Mouse (Mus musculus) granulocyte monocyte progenitor cell, adult 5-6 weeks (primary cell): Measurements from ENCODE around the gene Cirbp. TPM values are rescaled to one million over a fixed set of nuclear protein-coding genes. Genes with fewer than 3 reads are reported as not detected.

Source experiments
- ATAC-seq: replicated peaks from 2 replicates; pipeline ENCODE4 v1.8.0; 2016; ENCODE audit warnings: mild to moderate bottlenecking, moderate TSS enrichment, inconsistent platforms; ENCODE audit not compliant: poor library complexity, severe bottlenecking
- total RNA-seq, 2 experiments: library from RNA; stranded (forward) in 1 of 2; stranded (reverse) in 1 of 2; fragments of 200-712, 200-1000 nt in 1 of 2; fragments of >200 nt in 1 of 2; fragmentation: Nextera tagmentation in 1 of 2; gene quantifications; 2 replicates each; pipeline ENCODE4 v1.2.3; 2014 to 2017

The Cirbp gene
- total RNA-seq, 2 experiments from 2014 or later, result 25.3 to 40.7 TPM

- no peak for ATAC-seq
Measured at GRCm38 (mm10) chr10:80173955-80174640, 8.3 kb downstream of the Cirbp start.

GRCm38 (mm10) chr10:80174705-80175104 is 8.9 kb downstream of the Cirbp start:
- peak; percentile 24 for ATAC-seq

GRCm38 (mm10) chr10:80175536-80176269 is 9.9 kb downstream of the Cirbp start:
- ATAC-seq, result 0 out of 2 replicates have a peak, but pooled peaks have one; percentile 10

- ATAC-seq, result no peak
Measured at GRCm38 (mm10) chr10:80176270-80176834, 10.6 kb downstream of the Cirbp start.

DNA sequence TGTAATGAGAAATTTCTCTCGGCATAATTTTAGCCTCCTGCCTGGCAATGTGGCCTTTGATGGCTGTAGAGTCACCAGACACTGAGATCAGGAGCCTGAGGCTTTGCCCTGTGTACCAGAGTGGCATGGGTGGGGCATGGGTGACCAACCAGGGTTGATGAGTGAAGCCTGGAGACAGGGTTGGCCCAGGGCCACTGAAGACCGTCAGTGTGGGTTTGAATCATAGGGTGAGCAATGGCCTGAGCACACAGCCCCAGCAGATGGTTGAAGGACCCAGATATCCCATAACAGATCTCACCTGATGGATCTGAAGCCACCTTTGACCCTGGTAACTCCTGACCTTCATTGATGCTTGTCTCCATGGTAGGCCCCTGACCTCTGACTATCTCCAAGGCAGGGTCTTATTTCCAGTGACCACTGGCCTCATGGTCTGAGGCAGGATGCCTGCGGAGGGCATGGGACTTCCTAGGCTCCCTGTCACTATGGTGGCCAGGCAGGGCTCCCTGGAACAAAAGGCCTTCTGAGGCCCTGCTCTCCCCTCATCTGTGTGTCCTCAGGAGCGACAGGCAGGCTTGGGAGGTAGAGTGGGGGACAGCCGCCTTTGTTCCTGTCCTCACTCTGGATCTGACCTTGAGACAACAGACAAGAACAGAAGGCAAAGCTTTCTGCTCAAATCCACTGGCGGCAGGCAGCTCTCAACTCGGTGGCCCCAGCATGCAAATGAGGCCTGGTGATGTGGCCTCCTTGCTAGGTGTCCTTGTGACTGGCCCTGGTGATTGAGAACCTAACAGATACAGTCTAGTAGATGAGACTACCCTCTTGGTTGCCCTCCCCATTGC is 11.9 kb downstream of the Cirbp start:
- ATAC-seq, result no peak

- ATAC-seq, result 0 out of 2 replicates have a peak, but pooled peaks have one; percentile 5
Measured at GRCm38 (mm10) chr10:80179068-80180051, 13.6 kb downstream of the Cirbp start, which contains the start of gene Efna2. Efna2 (plus strand) TSS chr10:80179482.

DNA sequence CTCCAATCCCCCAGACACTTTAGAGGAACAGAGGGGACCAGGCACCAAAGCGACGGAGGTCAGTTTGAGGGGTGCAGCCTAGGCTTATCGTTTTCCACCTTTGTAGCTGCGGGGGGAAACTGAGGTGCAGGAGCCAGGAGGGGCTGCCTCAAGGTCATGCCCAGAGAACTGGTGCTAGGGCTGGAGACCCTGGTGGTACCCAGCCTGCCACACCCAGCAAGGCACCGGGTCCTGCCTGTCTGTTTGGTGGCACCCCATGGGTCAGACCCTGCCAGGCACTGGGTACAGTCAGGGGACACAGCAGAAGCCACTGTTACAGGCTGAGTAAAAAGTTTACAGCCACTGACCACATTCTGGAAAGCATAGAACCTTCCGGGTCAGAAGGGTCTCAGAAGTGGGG is 14.5 kb downstream of the Cirbp start:
- ATAC-seq, result no peak

- ATAC-seq, result no peak
Measured at GRCm38 (mm10) chr10:80180823-80181222, 15.0 kb downstream of the Cirbp start.

GRCm38 (mm10) chr10:80182547-80182946 is 16.8 kb downstream of the Cirbp start:
- ATAC-seq, result no peak

GRCm38 (mm10) chr10:80186649-80187048 is 20.9 kb downstream of the Cirbp start:
- no peak for ATAC-seq

DNA sequence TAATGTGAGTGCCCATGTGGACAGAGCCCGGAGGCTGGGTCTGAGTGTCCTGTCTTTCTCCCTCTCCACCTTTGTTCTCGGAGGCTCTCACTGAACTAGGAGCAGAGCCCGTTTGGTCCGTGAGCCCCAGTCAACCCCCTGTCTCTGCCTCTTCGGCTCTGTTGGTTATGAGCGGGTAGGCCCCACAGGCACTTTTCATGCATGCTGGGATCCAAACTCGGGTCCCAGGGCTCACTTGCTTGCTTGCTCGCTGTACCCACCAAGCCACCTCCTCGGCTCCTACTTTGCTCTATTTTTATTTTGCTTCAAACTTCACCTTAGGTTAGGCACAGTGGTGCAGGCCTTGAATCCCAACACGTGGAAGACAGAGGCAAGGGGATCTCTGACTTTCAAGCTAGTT is 22.0 kb downstream of the Cirbp start:
- ATAC-seq, result no peak

DNA sequence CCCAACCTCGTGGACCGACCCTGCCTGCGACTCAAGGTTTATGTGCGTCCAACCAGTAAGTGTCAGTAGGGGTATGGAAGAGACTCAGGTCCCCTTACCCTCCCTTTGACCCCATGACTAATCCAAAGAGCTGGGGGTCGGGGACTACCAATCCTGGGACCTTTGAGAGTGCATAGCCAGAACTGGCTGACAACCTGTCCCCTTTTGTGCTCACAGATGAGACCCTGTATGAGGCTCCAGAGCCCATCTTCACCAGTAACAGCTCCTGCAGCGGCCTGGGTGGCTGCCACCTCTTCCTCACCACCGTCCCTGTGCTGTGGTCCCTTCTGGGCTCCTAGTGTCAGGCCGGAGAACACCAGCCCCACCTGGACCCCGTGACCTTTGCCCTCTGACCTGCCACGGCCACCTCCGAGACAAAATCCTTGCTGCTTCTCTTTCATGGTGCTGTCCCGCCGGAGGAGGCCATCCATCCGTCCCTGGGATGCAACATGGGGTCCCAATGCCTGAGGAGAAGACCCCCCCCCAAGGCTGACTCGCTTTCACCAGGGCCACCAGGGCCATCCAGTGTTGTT is 22.8 kb downstream of the Cirbp start:
- no peak for ATAC-seq

GRCm38 (mm10) chr10:80189999-80190398 is 24.2 kb downstream of the Cirbp start:
- ATAC-seq, result no peak

GRCm38 (mm10) chr10:80190491-80191051 is 24.8 kb downstream of the Cirbp start:
- peak; percentile 18; the same call in 1 of the 2 replicates for ATAC-seq

- no peak for ATAC-seq
Measured at GRCm38 (mm10) chr10:80193976-80194375, 28.2 kb downstream of the Cirbp start.

DNA sequence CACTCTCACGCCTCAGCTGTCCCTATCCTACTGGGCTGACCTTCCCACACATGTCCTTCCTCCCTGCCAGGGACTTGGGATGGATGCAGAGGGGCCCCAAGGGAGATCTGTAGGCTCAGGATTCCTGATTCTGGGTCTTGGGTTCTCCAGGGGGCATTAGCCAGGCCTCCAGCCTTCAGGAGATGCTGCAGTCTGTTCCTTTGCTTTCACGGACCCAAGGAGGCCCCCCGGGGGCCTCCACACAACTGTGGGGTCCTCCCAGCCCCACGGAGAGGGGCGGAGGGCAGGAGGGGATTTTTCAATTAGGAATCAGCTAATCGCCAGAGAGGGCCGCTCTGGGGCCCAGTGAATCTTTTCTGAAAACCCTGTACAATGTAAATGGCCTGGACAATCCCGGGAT is 28.7 kb downstream of the Cirbp start:
- no peak for ATAC-seq

- ATAC-seq, result no peak
Measured at GRCm38 (mm10) chr10:80196167-80196566, 30.4 kb downstream of the Cirbp start.

DNA sequence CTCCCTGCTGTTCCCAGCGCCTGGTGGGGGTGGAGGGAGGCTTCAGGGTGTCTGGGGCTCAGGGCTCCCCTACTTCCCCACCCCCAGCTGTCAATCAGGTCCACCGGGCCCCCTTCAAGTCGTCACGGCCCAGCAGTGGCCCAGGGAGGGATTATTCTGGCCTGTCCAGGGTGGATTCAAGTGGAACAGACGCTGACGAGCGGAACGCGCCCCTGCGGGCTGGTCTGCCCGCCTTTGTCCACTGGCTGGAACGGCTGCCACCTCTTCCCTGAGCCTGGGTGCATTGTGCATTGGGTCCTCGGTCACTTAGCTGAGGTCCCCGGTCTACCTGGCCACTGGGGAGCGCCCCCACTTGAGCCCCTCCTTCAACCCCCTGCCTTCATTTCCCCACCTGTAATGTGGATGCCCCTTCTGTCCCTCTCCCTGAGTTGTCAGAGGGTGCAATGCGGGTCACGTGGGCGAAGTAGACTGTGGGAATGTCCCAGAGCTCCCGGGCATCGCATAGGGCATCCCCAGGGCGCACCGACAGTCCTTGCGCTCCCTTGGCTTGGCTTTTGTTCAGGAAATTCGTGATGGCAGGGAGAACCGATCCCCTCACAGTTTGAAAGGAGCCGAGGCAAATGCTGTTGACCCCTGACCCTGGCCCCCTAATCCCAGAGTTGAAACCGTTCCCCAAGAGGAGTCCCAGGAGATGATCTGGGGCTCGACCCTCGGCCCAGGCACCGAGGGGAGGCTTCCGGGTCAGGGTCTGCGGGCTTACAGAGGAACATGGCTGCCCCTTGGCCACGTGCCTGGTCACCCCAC is 31.2 kb downstream of the Cirbp start:
- ATAC-seq, result no peak
